Mouse (Mus musculus) myocyte (in vitro differentiated cells): ENCODE data around the gene Vmn1r50. TPM values are rescaled to one million over a fixed set of nuclear protein-coding genes. Genes with fewer than 3 reads are reported as not detected.
"Not testable (repeated sequence)": the region's sequence is repeated elsewhere in the genome, so short reads cannot be mapped to it uniquely, and the experiment has no call there.

Experiments
- H3K27me3 ChIP-seq: one replicate; pipeline ENCODE4 v1.6.1; 2011; ENCODE audit not compliant: control insufficient read depth, insufficient read depth, insufficient read length
- H3K36me3 ChIP-seq: one replicate; pipeline ENCODE4 v1.6.1; 2011; ENCODE audit not compliant: control insufficient read depth, insufficient read depth
- H3K4me2 ChIP-seq: one replicate; pipeline ENCODE4 v1.6.1; 2011; ENCODE audit warnings: low read depth, control low read depth
- H3K4me3 ChIP-seq: one replicate; pipeline ENCODE4 v1.5.1; 2011; ENCODE audit warnings: mild to moderate bottlenecking, control low read depth, moderate library complexity
- H3K79me2 ChIP-seq: one replicate; pipeline ENCODE4 v1.6.1; 2011; ENCODE audit not compliant: control insufficient read depth, insufficient read depth
- H3ac ChIP-seq: one replicate; pipeline ENCODE4 v1.6.1; 2011; ENCODE audit not compliant: control insufficient read depth, insufficient read length
- CEBPB ChIP-seq: IDR thresholded peaks from 2 replicates; pipeline ENCODE4 v1.6.1; 2011; ENCODE audit warnings: mild to moderate bottlenecking, moderate library complexity; ENCODE audit not compliant: poor library complexity, insufficient read depth, severe bottlenecking
- E2F4 ChIP-seq: IDR thresholded peaks from one replicate; pipeline ENCODE4 v1.6.1; 2011; ENCODE audit warnings: mild to moderate bottlenecking, control low read depth, moderate library complexity; ENCODE audit not compliant: insufficient read depth
- MAX ChIP-seq: IDR thresholded peaks from one replicate; pipeline ENCODE4 v1.6.1; 2011; ENCODE audit warnings: low read depth, mild to moderate bottlenecking, control low read depth
- MYOD1 ChIP-seq, 3 experiments: IDR thresholded peaks; one replicate each; pipeline ENCODE4 v1.6.1; 2011; ENCODE audit warnings: control low read depth in 2 of 3, low read depth in 2 of 3, mild to moderate bottlenecking in 2 of 3, moderate library complexity in 1 of 3; ENCODE audit not compliant: insufficient read length in 2 of 3, control insufficient read depth in 1 of 3
- MYOG ChIP-seq, 3 experiments: IDR thresholded peaks; one replicate each; pipeline ENCODE4 v1.6.1; 2011; ENCODE audit warnings: control low read depth in 2 of 3, low read depth in 2 of 3, mild to moderate bottlenecking in 2 of 3; ENCODE audit not compliant: insufficient read length in 2 of 3, control insufficient read depth in 1 of 3, insufficient read depth in 1 of 3
- POLR2A ChIP-seq: IDR thresholded peaks from one replicate; pipeline ENCODE4 v1.6.1; 2011; ENCODE audit warnings: low read depth, mild to moderate bottlenecking, control low read depth, moderate library complexity; ENCODE audit not compliant: insufficient read length
- POLR2AphosphoS2 ChIP-seq: IDR thresholded peaks from one replicate; pipeline ENCODE4 v1.6.1; 2011; ENCODE audit warnings: low read depth, control low read depth; ENCODE audit not compliant: insufficient read length
- REST ChIP-seq: IDR thresholded peaks from one replicate; pipeline ENCODE4 v1.6.1; 2011; ENCODE audit warnings: mild to moderate bottlenecking, control low read depth, moderate library complexity; ENCODE audit not compliant: insufficient read depth, insufficient read length
- SRF ChIP-seq: IDR thresholded peaks from one replicate; pipeline ENCODE4 v1.6.1; 2011; ENCODE audit warnings: low read depth; ENCODE audit not compliant: control insufficient read depth, insufficient read length
- TCF12 ChIP-seq: IDR thresholded peaks from one replicate; pipeline ENCODE4 v1.6.1; 2011; ENCODE audit warnings: mild to moderate bottlenecking, control low read depth; ENCODE audit not compliant: poor library complexity, insufficient read depth, severe bottlenecking
- TCF3 ChIP-seq: IDR thresholded peaks from one replicate; pipeline ENCODE4 v1.6.1; 2011; ENCODE audit warnings: low read depth, control low read depth; ENCODE audit not compliant: insufficient read length
- USF1 ChIP-seq: IDR thresholded peaks from one replicate; pipeline ENCODE4 v1.6.1; 2011; ENCODE audit warnings: low read depth, mild to moderate bottlenecking, control low read depth, moderate library complexity
- polyA plus RNA-seq: library from polyadenylated mRNA; unstranded; fragments of >200 nt; fragmentation: generic; extraction: Trizol; gene quantifications from one replicate; pipeline ENCODE4 v1.2.1, GENCODE M21; 2012; ENCODE audit warnings: missing spikeins

Gene Vmn1r50
- not detected for polyA plus RNA-seq

DNA sequence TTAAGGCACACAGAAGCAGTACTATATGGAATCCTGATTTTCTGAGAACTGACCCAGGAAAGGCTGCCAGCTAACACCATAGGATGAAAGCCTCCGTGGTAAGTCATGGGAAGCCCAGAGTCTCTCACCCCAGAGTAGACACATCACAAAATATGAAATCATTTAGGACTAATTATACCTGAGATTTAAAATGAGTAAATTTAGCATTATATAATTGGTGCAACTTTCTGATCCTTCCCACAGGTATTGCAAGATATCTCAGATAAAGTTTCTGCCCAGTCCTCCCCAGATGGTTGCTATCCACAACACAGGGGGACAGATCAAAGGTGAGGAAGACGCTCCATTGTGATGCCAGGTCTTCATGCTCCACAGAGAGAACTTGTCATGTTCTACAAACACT lies at the start of gene Vmn1r50:
TSS of gene Vmn1r50 (plus strand) at position 301 of the 400 bp plus-strand sequence.
- no peaks in the 10 kb centered on the region for H3K36me3 ChIP-seq
- H3K79me2 ChIP-seq, result no peaks in the 10 kb centered on the region
- H3ac ChIP-seq, result no peak within 1 kb of the TSS
- TF ChIP-seq MAX (no peak), TCF12 (no peak), SRF (no peak), MYOD1 (IDR thresholded peaks at IDR 0.05; ENCODE audit: control insufficient read depth in 1 of 3, insufficient read length in 2 of 3, low read depth in 2 of 3) (no peak), TCF3 (no peak), USF1 (no peak), E2F4 (no peak)
- no peaks in the 10 kb centered on the region for H3K27me3 ChIP-seq
- no peak within 1 kb of the TSS for H3K4me2 ChIP-seq
- H3K4me3 ChIP-seq, result no peak within 1 kb of the TSS

- H3K4me2 ChIP-seq, result no peak within 1 kb of the TSS
- H3ac ChIP-seq, result no peak within 1 kb of the TSS
- no peaks in the 10 kb centered on the region for H3K36me3 ChIP-seq
- no peaks in the 10 kb centered on the region for H3K27me3 ChIP-seq
- TF ChIP-seq TCF3 (no peak), MYOD1 (IDR thresholded peaks at IDR 0.05; ENCODE audit: control insufficient read depth in 1 of 3, insufficient read length in 2 of 3, low read depth in 2 of 3) (no peak), SRF (no peak), REST (no peak), CEBPB (no peak), MAX (no peak), E2F4 (no peak), POLR2AphosphoS2 (no peak)
- H3K4me3 ChIP-seq, result no peak within 1 kb of the TSS
- H3K79me2 ChIP-seq, result no peaks in the 10 kb centered on the region
Measured at GRCm38 (mm10) chr6:90078406-90078805, 22.8 kb upstream of the Vmn1r50 start, which contains the start of gene Vmn1r49. Vmn1r49 (minus strand) TSS chr6:90078506.

GRCm38 (mm10) chr6:90100566-90100965 lies 664 bp upstream of the Vmn1r50 start:
- H3K4me3 ChIP-seq, result no peak overlapping the region
- no peak overlapping the region for H3ac ChIP-seq
- H3K27me3 ChIP-seq, result no peaks in the 10 kb centered on the region
- no peak overlapping the region for H3K4me2 ChIP-seq
- TF ChIP-seq USF1 (no peak), REST (no peak), TCF12 (no peak), SRF (no peak), MYOD1 (IDR thresholded peaks at IDR 0.05; ENCODE audit: control insufficient read depth in 1 of 3, insufficient read length in 2 of 3, low read depth in 2 of 3) (no peak), MAX (no peak), POLR2A (no peak), CEBPB (no peak), MYOG (IDR thresholded peaks at IDR 0.05; ENCODE audit: control insufficient read depth in 1 of 3, insufficient read depth in 1 of 3, insufficient read length in 2 of 3, low read depth in 2 of 3) (no peak), TCF3 (no peak), E2F4 (no peak), POLR2AphosphoS2 (no peak)
- no peaks in the 10 kb centered on the region for H3K79me2 ChIP-seq
- no peaks in the 10 kb centered on the region for H3K36me3 ChIP-seq

DNA sequence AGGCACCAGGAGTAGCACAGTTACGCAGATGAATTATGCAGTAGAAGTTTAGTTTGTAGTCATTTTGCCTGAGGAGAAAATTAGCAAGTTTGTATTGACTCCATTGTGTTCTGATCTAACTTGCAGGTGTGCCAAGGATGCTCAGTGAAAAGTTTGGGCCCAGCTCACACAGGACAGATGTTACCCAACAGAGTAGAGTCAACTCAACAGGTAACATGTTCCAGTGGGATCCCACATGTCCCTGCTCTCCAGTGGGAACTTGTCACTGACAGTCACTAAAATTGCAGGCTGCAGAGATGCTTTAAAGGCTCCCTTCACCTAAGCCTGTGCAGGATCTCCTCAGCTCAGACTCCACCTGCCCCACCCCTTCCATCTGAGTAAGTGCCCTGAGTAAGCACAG lies 21.1 kb downstream of the Vmn1r50 start, which contains the start of gene Vmn1r51:
TSS of gene Vmn1r51 (plus strand) at position 301 of the 400 bp plus-strand sequence.
- not testable (repeated sequence) for H3K27me3 ChIP-seq, H3K4me3 ChIP-seq, H3ac ChIP-seq, H3K4me2 ChIP-seq, H3K36me3 ChIP-seq, H3K79me2 ChIP-seq

Other genes with a start within 250 kb of the Vmn1r50 start
- 0.02 TPM for gene Vmn1r42, start 225.0 kb upstream of the Vmn1r50 start, polyA plus RNA-seq
- 0.04 TPM for gene Vmn1r43, start 225.0 kb upstream of the Vmn1r50 start, polyA plus RNA-seq
- gene Vmn1r44, start 217.8 kb upstream of the Vmn1r50 start, polyA plus RNA-seq, result not detected
- gene Vmn1r45, start 160.8 kb upstream of the Vmn1r50 start, polyA plus RNA-seq, result not detected
- gene Vmn1r46, start 132.1 kb upstream of the Vmn1r50 start, polyA plus RNA-seq, result not detected
- not detected for gene Vmn1r47, start 85.3 kb upstream of the Vmn1r50 start, polyA plus RNA-seq
- gene Vmn1r48, start 64.6 kb upstream of the Vmn1r50 start, polyA plus RNA-seq, result not detected
- not detected for gene Vmn1r49, start 22.9 kb upstream of the Vmn1r50 start, polyA plus RNA-seq
- not detected for gene Vmn1r51, start 21.2 kb downstream of the Vmn1r50 start, polyA plus RNA-seq
- not detected for gene Vmn1r52, start 73.4 kb downstream of the Vmn1r50 start, polyA plus RNA-seq
- not detected for gene V1ra8, start 101.4 kb downstream of the Vmn1r50 start, polyA plus RNA-seq
- gene Vmn1r53, start 123.0 kb downstream of the Vmn1r50 start, polyA plus RNA-seq, result not detected
- gene Vmn1r54, start 144.9 kb downstream of the Vmn1r50 start, polyA plus RNA-seq, result not detected
- gene BC048671, start 199.8 kb downstream of the Vmn1r50 start, polyA plus RNA-seq, result not detected
- gene Chst13, start 223.8 kb downstream of the Vmn1r50 start, polyA plus RNA-seq, result 3.9 TPM
- gene Uroc1, start 231.9 kb downstream of the Vmn1r50 start, polyA plus RNA-seq, result not detected